Mouse (Mus musculus): Measurements from ENCODE around the gene Rnf8. TPM values are rescaled to one million over a fixed set of nuclear protein-coding genes. Genes with fewer than 3 reads are reported as not detected.

Gene Rnf8
- polyA plus RNA-seq (2014; fragmentation: Nextera tagmentation; extraction: Ambion mirVana) = 66.0 and 68.1 TPM in 2 replicates

DNA sequence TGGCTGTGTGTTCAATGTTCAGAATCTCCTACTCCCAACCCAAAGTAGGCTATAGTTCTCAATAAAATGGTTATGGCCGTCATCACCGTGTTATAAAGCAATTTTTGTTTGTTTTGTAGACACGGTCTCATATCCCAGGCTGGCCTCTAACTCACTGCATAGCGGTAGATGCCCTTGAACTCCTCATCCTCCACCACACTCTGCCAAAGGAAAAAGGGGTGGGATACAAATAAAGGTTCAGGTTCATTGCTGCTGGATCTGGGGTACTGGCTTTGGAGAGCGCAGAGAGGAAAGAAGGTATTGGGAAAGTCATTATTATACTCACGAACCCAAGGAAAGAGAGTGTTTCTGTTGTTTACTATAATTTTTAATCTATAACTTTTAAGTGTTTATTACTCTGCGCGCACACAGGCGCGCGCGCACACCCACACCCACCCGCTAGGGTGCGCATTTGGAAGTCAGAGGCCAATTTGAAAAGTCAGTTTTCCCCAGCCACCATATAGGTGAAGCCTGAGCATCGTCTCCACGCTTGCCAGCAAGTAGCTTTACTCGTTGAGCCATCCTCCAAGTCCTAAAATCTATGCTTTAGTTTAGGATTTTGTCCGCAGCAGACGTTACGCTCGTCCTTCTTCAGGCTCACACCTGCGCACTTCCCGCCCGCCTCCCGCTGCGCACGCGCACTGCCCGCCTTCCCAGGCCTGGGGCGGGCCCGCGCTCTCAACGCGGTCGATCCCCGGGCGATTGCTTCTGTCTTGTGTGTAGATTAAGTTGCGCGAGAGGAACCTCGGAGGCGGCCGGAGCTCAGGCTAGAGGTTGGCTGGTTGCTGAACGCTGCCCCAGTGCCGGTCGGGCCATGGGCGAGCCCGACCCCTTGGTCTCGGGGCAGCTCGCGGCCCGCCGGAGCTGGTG lies at the start of gene Rnf8, which contains the start of gene Gm28043:
Gene Rnf8, plus strand, starts transcription at position 676 of the 909 bp plus-strand sequence.
Gene Gm28043, plus strand, starts transcription at position 762 of the 909 bp plus-strand sequence.
- Histone ChIP-seq H3K27ac (replicated peaks; ENCODE audit: low read depth, low read length) (peak within 1 kb of the TSS; percentile 94), H3K36me3 (ENCODE audit: control insufficient read depth, insufficient read depth, low read length) (peaks cover 14% of the 10 kb centered on the region), H3K4me2 (ENCODE audit: low read depth, low read length) (peak within 1 kb of the TSS; percentile 83), H3K9ac (ENCODE audit: low read depth, low read length) (peak within 1 kb of the TSS; percentile 98), H3K9me3 (ENCODE audit: control insufficient read depth, low read length) (no peaks in the 10 kb centered on the region), H3K27me3 (replicated peaks; ENCODE audit: control insufficient read depth, insufficient read depth, low read length) (no peaks in the 10 kb centered on the region), H3K4me3 (ENCODE audit: low read depth, low read length) (peak within 1 kb of the TSS; percentile 83), H3K4me1 (ENCODE audit: control insufficient read depth, insufficient read depth, low read length) (peaks cover 19% of the 10 kb centered on the region)
- WGBS = 2% methylated on average over 42 of the region's 52 CpGs
- ATAC-seq (ENCODE audit: low read depth) (peak; percentile 96), DNase-seq (ENCODE audit: low spot score) (peak; percentile 97)

DNA sequence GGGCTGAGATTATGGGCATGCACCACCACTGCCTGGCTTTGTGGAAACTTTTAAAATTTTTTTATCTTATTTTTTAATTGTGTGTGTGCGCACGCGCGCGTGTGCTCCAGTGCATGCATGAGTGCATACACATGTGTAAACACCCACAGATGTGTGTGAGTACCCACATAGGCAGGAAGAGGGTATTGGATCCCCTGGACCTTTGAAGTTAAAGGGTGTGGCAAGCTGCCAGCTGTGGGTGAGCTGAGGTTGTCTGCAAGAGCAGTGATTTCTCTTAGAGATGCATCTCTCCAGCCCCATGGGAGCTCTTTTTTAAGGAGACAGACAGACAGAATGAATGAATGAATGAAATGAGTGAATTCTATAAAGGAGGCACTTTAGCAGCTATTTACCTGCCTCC lies 49.1 kb upstream of the Rnf8 start:
- Histone ChIP-seq H3K27me3 (replicated peaks; ENCODE audit: control insufficient read depth, insufficient read depth, low read length) (no peaks in the 10 kb centered on the region), H3K9ac (ENCODE audit: low read depth, low read length) (no peak overlapping the region), H3K4me1 (ENCODE audit: control insufficient read depth, insufficient read depth, low read length) (no peaks in the 10 kb centered on the region), H3K27ac (replicated peaks; ENCODE audit: low read depth, low read length) (no peak overlapping the region), H3K36me3 (ENCODE audit: control insufficient read depth, insufficient read depth, low read length) (peaks cover 40% of the 10 kb centered on the region), H3K9me3 (ENCODE audit: control insufficient read depth, low read length) (no peaks in the 10 kb centered on the region), H3K4me3 (ENCODE audit: low read depth, low read length) (no peak overlapping the region), H3K4me2 (ENCODE audit: low read depth, low read length) (no peak overlapping the region)
- 96% methylated on average over 5 of the region's 5 CpGs for WGBS
- DNase-seq (ENCODE audit: low spot score) (no peak), ATAC-seq (ENCODE audit: low read depth) (no peak)

DNA sequence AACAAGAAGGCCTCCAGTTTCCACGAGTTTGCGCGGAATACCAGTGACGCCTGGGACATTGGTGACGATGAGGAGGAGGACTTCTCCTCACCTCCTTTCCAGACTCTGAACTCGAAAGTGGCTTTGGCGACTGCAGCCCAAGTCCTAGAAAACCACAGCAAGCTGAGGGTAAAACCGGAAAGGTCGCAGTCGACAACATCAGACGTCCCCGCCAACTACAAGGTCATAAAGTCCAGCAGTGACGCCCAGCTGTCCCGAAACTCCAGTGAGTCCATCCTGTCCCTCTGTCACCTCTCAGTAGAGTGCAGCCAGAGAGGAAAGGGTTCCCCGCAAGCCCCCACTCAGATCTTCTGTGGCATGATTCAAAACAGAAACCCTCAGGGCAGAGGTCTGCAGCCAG lies 46.2 kb upstream of the Rnf8 start:
- Histone ChIP-seq H3K4me3 (ENCODE audit: low read depth, low read length) (no peak overlapping the region), H3K36me3 (ENCODE audit: control insufficient read depth, insufficient read depth, low read length) (peaks cover 67% of the 10 kb centered on the region)
- ATAC-seq (ENCODE audit: low read depth) = no peak

DNA sequence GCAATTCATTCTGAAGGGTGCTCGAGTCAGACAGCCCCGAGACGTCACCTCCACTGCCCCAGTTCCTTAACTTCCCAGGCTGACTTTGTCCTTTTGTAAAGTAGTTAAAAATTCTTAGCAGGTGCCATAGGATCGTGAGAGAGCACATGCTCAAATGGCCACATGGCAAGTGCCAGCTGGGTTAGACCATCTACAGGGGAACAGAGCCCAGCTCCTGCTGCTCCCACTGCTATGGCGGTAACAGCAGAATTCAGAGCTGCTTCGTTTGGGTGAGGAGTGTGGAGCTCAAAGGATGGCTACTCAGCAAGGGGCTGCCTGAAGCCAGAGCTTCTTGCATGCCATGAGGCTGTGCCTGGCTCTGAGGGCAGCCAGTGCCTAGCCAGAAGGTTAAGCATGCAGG lies 44.8 kb upstream of the Rnf8 start:
- no peak for DNase-seq (ENCODE audit: low spot score)
- ATAC-seq (ENCODE audit: low read depth) = no peak
- no peak overlapping the region for H3K4me2 ChIP-seq (ENCODE audit: low read depth, low read length)
- no peaks in the 10 kb centered on the region for H3K4me1 ChIP-seq (ENCODE audit: control insufficient read depth, insufficient read depth, low read length)
- no peak overlapping the region for H3K9ac ChIP-seq (ENCODE audit: low read depth, low read length)
- WGBS = 85% methylated on average over 6 of the region's 6 CpGs
- no peak overlapping the region for H3K27ac ChIP-seq (replicated peaks; ENCODE audit: low read depth, low read length)
- H3K27me3 ChIP-seq (replicated peaks; ENCODE audit: control insufficient read depth, insufficient read depth, low read length) = no peaks in the 10 kb centered on the region
- H3K9me3 ChIP-seq (ENCODE audit: control insufficient read depth, low read length) = no peaks in the 10 kb centered on the region
- no peak overlapping the region for H3K4me3 ChIP-seq (ENCODE audit: low read depth, low read length)
- peaks cover 67% of the 10 kb centered on the region for H3K36me3 ChIP-seq (ENCODE audit: control insufficient read depth, insufficient read depth, low read length)

More for the DNA sequence above, 46.2 kb upstream of the Rnf8 start:
- H3K4me1 ChIP-seq (ENCODE audit: control insufficient read depth, insufficient read depth, low read length) = no peaks in the 10 kb centered on the region
- H3K27me3 ChIP-seq (replicated peaks; ENCODE audit: control insufficient read depth, insufficient read depth, low read length) = no peaks in the 10 kb centered on the region
- H3K9me3 ChIP-seq (ENCODE audit: control insufficient read depth, low read length) = no peaks in the 10 kb centered on the region
- H3K27ac ChIP-seq (replicated peaks; ENCODE audit: low read depth, low read length) = no peak overlapping the region
- H3K9ac ChIP-seq (ENCODE audit: low read depth, low read length) = no peak overlapping the region
- DNase-seq (ENCODE audit: low spot score) = no peak
- H3K4me2 ChIP-seq (ENCODE audit: low read depth, low read length) = no peak overlapping the region
- WGBS = 88% methylated on average over 15 of the region's 15 CpGs

DNA sequence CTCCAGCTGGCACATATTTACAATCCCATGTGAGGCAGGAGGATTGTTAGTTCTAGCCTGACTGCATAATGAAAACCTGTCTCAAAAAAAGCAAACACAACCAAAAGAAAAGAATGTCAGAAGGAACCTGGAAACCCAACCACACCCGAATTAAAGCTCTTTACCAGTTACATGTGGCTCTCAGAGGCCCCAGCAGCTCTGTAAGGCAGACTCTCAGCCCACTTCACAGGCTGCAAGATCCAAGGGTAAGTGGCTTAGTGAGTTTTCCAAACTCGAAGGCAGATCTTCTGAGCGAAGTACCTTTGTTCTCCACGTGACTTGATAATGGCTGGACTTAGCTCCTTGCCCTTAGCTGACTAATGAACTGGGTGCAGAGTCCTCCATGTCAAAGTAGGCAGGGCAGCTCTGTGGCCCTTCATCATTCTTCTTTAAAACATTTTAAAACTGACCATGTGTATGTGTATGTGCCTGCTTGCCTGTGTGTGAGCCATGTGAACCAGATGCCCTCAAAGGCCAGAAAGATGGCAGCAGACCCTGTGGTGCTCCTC lies 34.9 kb upstream of the Rnf8 start:
- Histone ChIP-seq H3K4me2 (ENCODE audit: low read depth, low read length) (no peak overlapping the region), H3K4me3 (ENCODE audit: low read depth, low read length) (no peak overlapping the region), H3K36me3 (ENCODE audit: control insufficient read depth, insufficient read depth, low read length) (peaks cover 73% of the 10 kb centered on the region), H3K27ac (replicated peaks; ENCODE audit: low read depth, low read length) (no peak overlapping the region), H3K9ac (ENCODE audit: low read depth, low read length) (no peak overlapping the region), H3K4me1 (ENCODE audit: control insufficient read depth, insufficient read depth, low read length) (no peaks in the 10 kb centered on the region), H3K27me3 (replicated peaks; ENCODE audit: control insufficient read depth, insufficient read depth, low read length) (no peaks in the 10 kb centered on the region), H3K9me3 (ENCODE audit: control insufficient read depth, low read length) (no peaks in the 10 kb centered on the region)
- ATAC-seq (ENCODE audit: low read depth) (no peak), DNase-seq (ENCODE audit: low spot score) (no peak)
- 71% methylated on average over 4 of the region's 4 CpGs for WGBS

DNA sequence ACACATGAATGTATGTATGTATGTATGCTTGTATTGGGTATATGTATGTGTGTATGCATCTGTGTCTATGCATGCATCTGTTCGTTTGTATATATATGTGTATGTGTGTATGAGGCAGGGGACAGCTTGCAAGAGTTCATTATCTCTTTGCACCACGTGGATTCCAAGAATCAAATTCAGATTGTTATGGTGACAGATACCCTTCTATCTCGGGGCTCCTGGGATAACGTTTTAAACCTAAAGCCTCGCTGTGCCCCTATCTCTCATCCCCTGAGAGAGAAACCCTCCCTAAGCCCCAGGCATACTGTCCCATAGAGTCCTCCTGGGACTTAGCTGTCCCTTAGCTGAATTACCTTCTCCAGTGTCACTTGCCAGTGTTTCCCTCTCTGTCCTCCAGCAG lies 31.0 kb upstream of the Rnf8 start:
- WGBS = 82% methylated on average over 5 of the region's 5 CpGs
- H3K9me3 ChIP-seq (ENCODE audit: control insufficient read depth, low read length) = no peaks in the 10 kb centered on the region
- H3K36me3 ChIP-seq (ENCODE audit: control insufficient read depth, insufficient read depth, low read length) = peaks cover 42% of the 10 kb centered on the region
- no peak overlapping the region for H3K4me3 ChIP-seq (ENCODE audit: low read depth, low read length)
- no peak overlapping the region for H3K4me2 ChIP-seq (ENCODE audit: low read depth, low read length)
- H3K27me3 ChIP-seq (replicated peaks; ENCODE audit: control insufficient read depth, insufficient read depth, low read length) = no peaks in the 10 kb centered on the region
- DNase-seq (ENCODE audit: low spot score) = no peak
- no peak for ATAC-seq (ENCODE audit: low read depth)
- no peak overlapping the region for H3K9ac ChIP-seq (ENCODE audit: low read depth, low read length)
- no peaks in the 10 kb centered on the region for H3K4me1 ChIP-seq (ENCODE audit: control insufficient read depth, insufficient read depth, low read length)
- H3K27ac ChIP-seq (replicated peaks; ENCODE audit: low read depth, low read length) = no peak overlapping the region

DNA sequence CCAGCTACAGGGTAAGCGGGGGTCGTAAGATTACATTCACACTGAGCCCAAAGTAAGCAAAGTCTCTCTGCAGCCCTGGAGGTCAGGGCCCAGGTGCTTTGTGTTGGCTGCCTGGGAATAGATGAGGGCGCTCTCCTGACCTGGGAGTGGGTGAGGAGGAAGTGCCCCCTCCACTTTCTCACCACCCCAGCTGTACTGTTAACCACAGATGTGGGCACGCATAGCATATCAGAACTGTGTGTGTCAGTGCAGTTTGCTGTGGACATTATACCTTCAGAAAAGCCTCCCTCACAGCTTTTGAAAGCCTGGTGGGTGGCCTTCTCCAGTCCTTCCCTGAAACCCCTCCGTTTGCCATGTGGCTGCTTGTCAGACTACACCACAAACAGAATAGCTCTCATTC lies 30.3 kb upstream of the Rnf8 start:
- H3K36me3 ChIP-seq (ENCODE audit: control insufficient read depth, insufficient read depth, low read length) = peaks cover 35% of the 10 kb centered on the region
- no peak for DNase-seq (ENCODE audit: low spot score)
- 71% methylated on average over 4 of the region's 5 CpGs for WGBS
- no peak for ATAC-seq (ENCODE audit: low read depth)
- no peaks in the 10 kb centered on the region for H3K9me3 ChIP-seq (ENCODE audit: control insufficient read depth, low read length)
- no peak overlapping the region for H3K4me2 ChIP-seq (ENCODE audit: low read depth, low read length)
- H3K27ac ChIP-seq (replicated peaks; ENCODE audit: low read depth, low read length) = no peak overlapping the region
- no peaks in the 10 kb centered on the region for H3K4me1 ChIP-seq (ENCODE audit: control insufficient read depth, insufficient read depth, low read length)
- H3K9ac ChIP-seq (ENCODE audit: low read depth, low read length) = no peak overlapping the region
- H3K27me3 ChIP-seq (replicated peaks; ENCODE audit: control insufficient read depth, insufficient read depth, low read length) = no peaks in the 10 kb centered on the region
- H3K4me3 ChIP-seq (ENCODE audit: low read depth, low read length) = no peak overlapping the region

DNA sequence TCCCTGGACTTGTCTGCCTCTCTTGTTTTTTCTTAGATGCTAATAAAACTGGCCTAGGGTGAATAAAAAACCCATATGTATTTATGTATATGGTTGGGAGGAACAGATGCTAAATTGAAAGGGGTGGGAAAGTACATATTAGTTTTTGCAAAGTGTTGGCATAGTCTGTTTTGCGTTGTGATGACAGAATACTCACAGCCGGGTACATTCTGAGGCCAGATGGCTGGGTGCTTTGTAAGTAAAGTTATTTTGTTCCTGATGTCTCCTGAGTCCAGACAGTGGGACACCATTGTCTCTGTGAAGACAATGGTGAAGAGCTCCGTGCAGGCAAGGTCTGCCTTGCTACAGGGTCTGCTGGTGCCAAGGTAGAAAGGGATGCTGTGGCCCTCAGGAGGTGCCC lies 29.9 kb upstream of the Rnf8 start:
- peaks cover 31% of the 10 kb centered on the region for H3K36me3 ChIP-seq (ENCODE audit: control insufficient read depth, insufficient read depth, low read length)

More for the DNA sequence above, 29.9 kb upstream of the Rnf8 start:
- WGBS = 66% methylated on average over 3 of the region's 3 CpGs
- Histone ChIP-seq H3K27me3 (replicated peaks; ENCODE audit: control insufficient read depth, insufficient read depth, low read length) (no peaks in the 10 kb centered on the region), H3K27ac (replicated peaks; ENCODE audit: low read depth, low read length) (no peak overlapping the region), H3K9me3 (ENCODE audit: control insufficient read depth, low read length) (no peaks in the 10 kb centered on the region), H3K4me3 (ENCODE audit: low read depth, low read length) (no peak overlapping the region), H3K4me1 (ENCODE audit: control insufficient read depth, insufficient read depth, low read length) (no peaks in the 10 kb centered on the region), H3K4me2 (ENCODE audit: low read depth, low read length) (no peak overlapping the region), H3K9ac (ENCODE audit: low read depth, low read length) (no peak overlapping the region)
- DNase-seq (ENCODE audit: low spot score) = no peak
- ATAC-seq (ENCODE audit: low read depth) = no peak

Data from embryonic facial prominence, embryonic 14.5 days (tissue).